Mouse (Mus musculus) layer of hippocampus, adult 9-10 months (tissue): Measurements from ENCODE around the gene Fbxl8.

Source experiments
- DNase-seq: peaks from one replicate; pipeline ENCODE4 v3.0.0; 2022; ENCODE audit warnings: low spot score

The Fbxl8 gene

GRCm38 (mm10) chr8:105257318-105258114 lies 6.9 kb upstream of the Fbxl8 start:
- DNase-seq: no peak

- no peak for DNase-seq
Measured at GRCm38 (mm10) chr8:105258911-105259720, 5.3 kb upstream of the Fbxl8 start.

GRCm38 (mm10) chr8:105259721-105260320 lies 4.6 kb upstream of the Fbxl8 start:
- no peak for DNase-seq

- DNase-seq: no peak
Measured at GRCm38 (mm10) chr8:105260371-105261099, 3.9 kb upstream of the Fbxl8 start.

GRCm38 (mm10) chr8:105261326-105261980 lies 3.0 kb upstream of the Fbxl8 start:
- no peak for DNase-seq

- DNase-seq: no peak
Measured at GRCm38 (mm10) chr8:105263244-105263912, 1.1 kb upstream of the Fbxl8 start.

- no peak for DNase-seq
Measured at GRCm38 (mm10) chr8:105265128-105265527, 680 bp downstream of the Fbxl8 start.

- DNase-seq: no peak
Measured at GRCm38 (mm10) chr8:105266775-105267174, 2.3 kb downstream of the Fbxl8 start.

- no peak for DNase-seq
Measured at GRCm38 (mm10) chr8:105268342-105269074, 4.1 kb downstream of the Fbxl8 start.

GRCm38 (mm10) chr8:105269075-105269458 lies 4.6 kb downstream of the Fbxl8 start:
- no peak for DNase-seq

GRCm38 (mm10) chr8:105269461-105269947 lies 5.1 kb downstream of the Fbxl8 start, which contains the start of gene Hsf4:
Hsf4 (plus strand) TSS chr8:105269801.
- DNase-seq: no peak

GRCm38 (mm10) chr8:105270101-105270915 lies 5.9 kb downstream of the Fbxl8 start:
- DNase-seq: no peak

- no peak for DNase-seq
Measured at GRCm38 (mm10) chr8:105270916-105271186, 6.4 kb downstream of the Fbxl8 start.

- DNase-seq: no peak
Measured at GRCm38 (mm10) chr8:105275387-105275786, 10.9 kb downstream of the Fbxl8 start.

- no peak for DNase-seq
Measured at GRCm38 (mm10) chr8:105275840-105276239, 11.4 kb downstream of the Fbxl8 start, which contains the start of gene Nol3. Nol3 (plus strand) TSS chr8:105276140.

GRCm38 (mm10) chr8:105276292-105277120 lies 12.1 kb downstream of the Fbxl8 start:
- no peak for DNase-seq

GRCm38 (mm10) chr8:105278911-105279334 lies 14.5 kb downstream of the Fbxl8 start:
- DNase-seq: peak; percentile 74

GRCm38 (mm10) chr8:105280567-105280966 lies 16.1 kb downstream of the Fbxl8 start:
- DNase-seq: no peak
